24 mouse cellular contexts compared by ENCODE assay signal in genomic region chr15:4814976-4815375, GRCm38 (mm10).
"Had no signal": no experiment of that assay in that cellular context is flagged by ENCODE, and none has a peak within 500 bp of the region (broad histone marks: within the 10 kb centered on the region; RNA-seq: fewer than 3 reads in every experiment).

No protein-coding gene starts in this region.

- DNase-seq: gastrocnemius, adult 2 months; gastrocnemius, postnatal 10 days; gastrocnemius, postnatal 25 days; heart, adult 2 months; heart, postnatal 14 days; heart, postnatal 36 days; kidney, adult 11 months; kidney, adult 2 months; kidney, adult 9 months; kidney, postnatal 14 days; kidney, postnatal 36 days; layer of hippocampus, postnatal 36 days; left cerebral cortex, postnatal 4 days had no signal

- H3K4me3 ChIP-seq: gastrocnemius, adult 2 months; heart, adult 2 months; heart, embryonic 13.5 days; heart, embryonic 15.5 days; hindbrain, embryonic 10.5 days; hindbrain, embryonic 13.5 days; hindbrain, embryonic 15.5 days; kidney, embryonic 15.5 days; limb, embryonic 13.5 days; limb, embryonic 15.5 days; liver, embryonic 12.5 days had no signal

- H3K27me3 ChIP-seq: heart, embryonic 13.5 days; heart, embryonic 15.5 days; hindbrain, embryonic 13.5 days; hindbrain, embryonic 15.5 days; kidney, embryonic 15.5 days; limb, embryonic 13.5 days; limb, embryonic 15.5 days; liver, embryonic 12.5 days had no signal

- H3K9me3 ChIP-seq: heart, embryonic 13.5 days; heart, embryonic 15.5 days; hindbrain, embryonic 13.5 days; hindbrain, embryonic 15.5 days; kidney, embryonic 15.5 days; limb, embryonic 13.5 days; limb, embryonic 15.5 days; liver, embryonic 12.5 days had no signal

- H3K4me1 ChIP-seq: heart, embryonic 13.5 days; heart, embryonic 15.5 days; hindbrain, embryonic 10.5 days; hindbrain, embryonic 13.5 days; hindbrain, embryonic 15.5 days; kidney, embryonic 15.5 days; limb, embryonic 13.5 days; limb, embryonic 15.5 days; liver, embryonic 12.5 days had no signal

- ATAC-seq: hindbrain, postnatal 0 days; intestine, embryonic 16.5 days; liver, embryonic 12.5 days had no signal

- H3K36me3 ChIP-seq: heart, embryonic 13.5 days; heart, embryonic 15.5 days; hindbrain, embryonic 10.5 days; hindbrain, embryonic 13.5 days; hindbrain, embryonic 15.5 days; kidney, embryonic 15.5 days; limb, embryonic 13.5 days; limb, embryonic 15.5 days; liver, embryonic 12.5 days had no signal
